ENCODE assay signal across 18 mouse cellular contexts in the genomic region with DNA sequence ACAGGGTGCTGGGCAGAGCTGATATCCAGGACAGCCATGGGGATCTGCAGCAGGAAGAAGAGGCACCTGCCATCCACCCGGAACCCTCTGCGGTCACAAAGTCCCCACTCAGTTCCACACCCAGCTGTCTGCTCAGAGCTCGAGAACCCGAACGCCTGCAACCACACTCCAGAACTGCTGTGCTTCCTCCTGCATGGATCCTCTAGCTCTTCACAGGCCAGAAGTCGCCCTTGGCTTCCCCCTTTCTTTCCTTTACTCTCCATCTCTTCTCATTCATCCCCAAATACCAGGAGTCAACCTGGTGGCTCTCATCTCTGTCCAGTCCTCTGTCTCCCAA.
"Had no signal": no experiment of that assay in that cellular context is flagged by ENCODE, and none has a peak within 500 bp of the region (broad histone marks: within the 10 kb centered on the region; RNA-seq: fewer than 3 reads in every experiment).

No protein-coding gene starts in this region.

- DNase-seq: liver, embryonic 13.5 days; lung, adult 2 months; lung, postnatal 14 days; lung, postnatal 36 days; right cerebral cortex, postnatal 14 days; thymus, postnatal 25 days; thymus, postnatal 4 days had no signal

- ATAC-seq: liver, postnatal 0 days; lung, postnatal 0 days; midbrain, embryonic 15.5 days had no signal

- H3K36me3 ChIP-seq: liver, embryonic 13.5 days; liver, embryonic 15.5 days; lung, embryonic 15.5 days; midbrain, embryonic 12.5 days; midbrain, embryonic 15.5 days; neural tube, embryonic 12.5 days; stomach, embryonic 15.5 days had no signal

- H3K4me1 ChIP-seq: stomach, embryonic 15.5 days had no signal

- H3K9me3 ChIP-seq: liver, embryonic 13.5 days; liver, embryonic 15.5 days; lung, embryonic 15.5 days; midbrain, embryonic 12.5 days; midbrain, embryonic 15.5 days; neural tube, embryonic 12.5 days; stomach, embryonic 15.5 days had no signal

- H3K4me3 ChIP-seq: liver, embryonic 13.5 days; liver, embryonic 15.5 days; lung, embryonic 15.5 days; megakaryocyte, embryonic 14.5 days; midbrain, embryonic 12.5 days; midbrain, embryonic 15.5 days; neural tube, embryonic 12.5 days; stomach, embryonic 15.5 days had no signal

- H3K27ac ChIP-seq: liver, embryonic 13.5 days; liver, embryonic 15.5 days; lung, embryonic 15.5 days; macrophage; midbrain, embryonic 12.5 days; midbrain, embryonic 15.5 days; neural tube, embryonic 12.5 days; stomach, embryonic 15.5 days; stomach, postnatal 0 days had no signal

- H3K9ac ChIP-seq: liver, embryonic 13.5 days; liver, embryonic 15.5 days; liver, postnatal 0 days; lung, embryonic 15.5 days; midbrain, embryonic 12.5 days; midbrain, embryonic 15.5 days; neural tube, embryonic 12.5 days; stomach, embryonic 15.5 days had no signal

- H3K4me2 ChIP-seq: liver, embryonic 13.5 days; liver, embryonic 15.5 days; lung, embryonic 15.5 days; midbrain, embryonic 12.5 days; midbrain, embryonic 15.5 days; neural tube, embryonic 12.5 days; stomach, embryonic 15.5 days had no signal

- H3K27me3 ChIP-seq: liver, embryonic 13.5 days; liver, embryonic 15.5 days; lung, embryonic 15.5 days; midbrain, embryonic 12.5 days; midbrain, embryonic 15.5 days; neural tube, embryonic 12.5 days; stomach, embryonic 15.5 days had no signal
